Mouse (Mus musculus) G1E-ER4 (cell line): ENCODE data around the gene Rab3il1. TPM values are rescaled to one million over a fixed set of nuclear protein-coding genes. Genes with fewer than 3 reads are reported as not detected.

Experiments used
- GATA1 ChIP-seq: IDR thresholded peaks from one replicate; pipeline ENCODE4 v1.8.0; 2012; ENCODE audit warnings: low read length, inconsistent platforms
- polyA plus RNA-seq: library from polyadenylated mRNA; stranded (reverse); fragments of >175 nt; gene quantifications from 2 replicates; pipeline ENCODE4 v1.2.3, GENCODE M21; 2012

The Rab3il1 gene
- polyA plus RNA-seq, 1 experiment = 15.6 TPM

DNA sequence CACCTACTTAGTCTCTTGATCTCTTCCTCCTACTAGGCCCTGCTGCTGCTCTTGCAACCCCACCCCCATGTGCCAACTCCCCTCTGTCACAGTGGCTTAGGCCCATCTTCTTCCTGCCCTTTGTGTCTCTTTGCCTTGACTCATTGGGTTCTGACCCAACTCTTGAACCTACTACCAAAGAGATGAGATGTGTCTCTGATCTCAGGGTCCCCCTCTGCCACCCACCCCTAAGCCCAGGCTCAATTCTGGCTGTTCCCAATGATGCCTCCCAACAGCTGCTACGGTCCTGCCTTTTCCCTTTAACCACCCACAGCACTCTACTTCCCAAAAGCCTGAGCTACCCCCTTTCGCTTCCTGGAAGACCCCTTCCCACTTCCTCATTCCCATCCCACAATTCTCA is 20.5 kb downstream of the Rab3il1 start:
- no peak for TF ChIP-seq GATA1

DNA sequence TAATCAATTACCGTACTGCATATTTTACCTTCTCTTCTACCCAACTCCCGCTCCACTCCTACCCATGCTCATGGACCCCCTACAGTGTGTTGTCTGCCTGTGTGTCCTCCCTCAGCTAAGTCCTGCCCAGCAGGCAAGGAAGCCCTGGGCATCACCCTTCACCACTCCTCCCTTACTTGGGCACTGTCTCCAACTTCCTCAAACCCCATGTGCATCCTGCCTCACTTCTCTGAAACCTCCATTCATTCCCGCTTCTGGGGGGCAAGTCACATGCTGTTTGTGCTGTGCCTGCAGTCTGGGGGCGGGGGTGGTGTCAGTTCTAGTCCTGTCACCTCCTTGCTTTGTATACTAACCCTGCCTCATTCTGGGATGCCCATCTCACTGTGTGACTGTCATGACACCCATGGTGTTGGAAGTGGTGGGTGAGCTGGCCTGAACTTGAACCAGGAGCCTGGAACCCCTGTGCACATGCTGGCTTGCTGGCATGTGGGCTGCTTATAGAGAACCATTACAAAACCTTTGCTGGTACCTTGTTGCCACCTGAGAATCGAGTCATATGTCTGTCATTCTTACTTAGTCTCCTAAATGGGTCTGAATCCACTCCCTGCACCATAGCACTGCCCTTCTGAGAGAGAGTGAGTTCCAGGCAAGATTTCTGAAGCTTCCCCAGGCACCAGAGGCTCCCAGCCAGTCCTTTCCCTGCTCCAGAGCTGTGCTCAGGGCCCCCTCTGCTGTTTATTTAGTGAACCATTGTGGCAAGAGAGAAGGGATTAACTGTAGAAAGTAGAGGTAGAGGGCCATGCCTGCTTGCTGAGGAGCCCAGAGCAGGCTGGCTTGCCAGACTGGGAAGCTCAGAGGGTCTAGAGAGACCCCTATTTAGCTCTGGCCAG is 21.2 kb downstream of the Rab3il1 start:
- no peak for TF ChIP-seq GATA1

GRCm38 (mm10) chr19:10023304-10023758 is 21.9 kb downstream of the Rab3il1 start:
- no peak for TF ChIP-seq GATA1

- TF ChIP-seq GATA1 = no peak
Measured at GRCm38 (mm10) chr19:10025169-10025875, 23.9 kb downstream of the Rab3il1 start.

GRCm38 (mm10) chr19:10029746-10030145 is 28.3 kb downstream of the Rab3il1 start:
- TF ChIP-seq GATA1 = no peak

GRCm38 (mm10) chr19:10033211-10033973 is 31.9 kb downstream of the Rab3il1 start:
- no peak for TF ChIP-seq GATA1

DNA sequence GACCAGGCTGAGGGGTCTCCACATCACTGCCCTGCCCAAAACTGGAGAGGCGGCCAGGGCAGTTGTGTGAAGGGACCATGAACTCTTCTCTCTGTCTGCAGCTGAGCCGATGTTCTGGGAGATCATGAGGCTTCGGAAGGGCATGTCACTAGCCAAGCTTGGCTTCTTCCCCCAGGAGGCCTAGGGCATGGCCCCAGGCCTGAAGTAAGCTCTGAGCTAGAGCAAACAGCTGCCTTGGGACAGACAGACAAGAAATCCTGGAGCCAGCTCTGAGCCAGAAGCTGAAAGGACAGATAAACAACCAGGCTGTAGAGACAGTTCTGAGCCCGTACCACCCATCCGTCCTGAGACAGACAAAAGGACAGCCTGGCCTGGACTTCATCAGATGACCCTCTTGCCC is 32.9 kb downstream of the Rab3il1 start:
- TF ChIP-seq GATA1 = no peak

- no peak for TF ChIP-seq GATA1
Measured at GRCm38 (mm10) chr19:10034785-10035447, 33.4 kb downstream of the Rab3il1 start.

DNA sequence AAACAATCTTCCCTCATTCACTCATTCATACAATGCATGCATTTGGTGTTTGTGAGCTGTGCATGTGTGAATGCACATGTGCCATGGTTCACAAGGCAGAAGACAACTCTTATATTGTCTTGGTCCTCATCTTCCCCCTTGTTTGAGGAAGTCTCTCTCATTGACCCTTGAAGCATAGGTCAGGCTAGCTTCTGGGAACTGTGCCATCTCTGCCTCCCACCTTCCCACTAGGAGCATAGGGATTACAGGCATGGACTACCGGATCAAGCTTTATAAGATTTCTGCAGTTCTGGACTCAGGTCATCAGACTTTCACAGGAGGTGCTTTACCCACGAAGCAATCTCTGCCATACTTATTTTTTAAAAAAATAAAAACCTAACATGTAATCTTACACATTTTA is 36.1 kb downstream of the Rab3il1 start:
- TF ChIP-seq GATA1 = no peak

- TF ChIP-seq GATA1 = no peak
Measured at GRCm38 (mm10) chr19:10038364-10038763, 36.9 kb downstream of the Rab3il1 start.

DNA sequence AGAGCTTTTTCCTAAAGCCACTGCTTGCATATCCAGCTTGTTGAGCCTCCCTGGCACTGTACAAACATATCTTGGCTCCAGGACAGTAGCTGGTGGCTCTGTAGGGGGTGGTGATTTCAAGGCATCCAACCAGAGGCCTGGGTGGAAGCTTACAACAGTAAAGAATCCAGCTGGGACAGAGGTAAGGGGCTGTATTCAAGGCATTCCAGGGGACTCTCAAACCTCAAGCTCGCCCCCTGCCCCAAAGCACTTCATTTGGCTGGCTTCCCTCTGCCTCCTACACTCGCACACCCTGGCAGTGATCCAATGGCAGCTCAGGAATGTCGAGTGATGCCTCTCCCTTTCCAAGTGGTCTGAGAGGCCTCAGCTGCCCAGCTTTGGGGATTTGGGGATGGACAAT is 37.4 kb downstream of the Rab3il1 start:
- TF ChIP-seq GATA1 = no peak

GRCm38 (mm10) chr19:10039615-10040014 is 38.1 kb downstream of the Rab3il1 start:
- TF ChIP-seq GATA1 = no peak

DNA sequence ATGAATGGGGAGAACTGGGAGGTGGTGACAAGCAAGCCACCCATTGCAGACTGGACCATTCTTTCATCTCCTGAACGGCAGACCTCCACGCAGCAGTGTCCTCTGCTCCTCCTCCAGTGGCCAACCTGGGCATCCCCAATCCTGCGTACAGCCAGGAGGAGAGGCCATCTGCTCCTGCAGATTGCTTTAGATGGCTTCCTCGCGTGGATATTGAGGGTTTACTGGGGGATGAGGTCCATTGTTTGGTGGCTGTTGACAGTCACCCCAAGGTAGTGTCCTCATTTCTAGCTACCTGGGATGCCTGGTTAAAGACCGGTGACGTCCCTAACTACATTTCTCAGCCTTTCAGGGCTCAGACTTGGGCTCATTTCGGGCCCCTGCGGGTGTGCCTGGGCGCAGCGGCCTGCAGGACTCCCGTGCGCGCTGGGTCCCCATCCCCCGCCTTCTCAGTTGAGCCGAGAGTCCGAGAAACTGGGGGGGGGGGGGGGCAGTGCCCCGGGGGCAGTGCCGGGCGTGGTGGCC is 39.5 kb downstream of the Rab3il1 start:
- no peak for TF ChIP-seq GATA1

- no peak for TF ChIP-seq GATA1
Measured at GRCm38 (mm10) chr19:10041388-10042148, 40.1 kb downstream of the Rab3il1 start, which contains the start of gene Fads3. Fads3 (plus strand) TSS chr19:10041569.
